Mouse (Mus musculus): ENCODE data around the gene Lrmda. TPM values are rescaled to one million over a fixed set of nuclear protein-coding genes. Genes with fewer than 3 reads are reported as not detected.

Gene Lrmda
- total RNA-seq, 2 experiments from 2014 or later: 0.76 to 1.0 TPM

DNA sequence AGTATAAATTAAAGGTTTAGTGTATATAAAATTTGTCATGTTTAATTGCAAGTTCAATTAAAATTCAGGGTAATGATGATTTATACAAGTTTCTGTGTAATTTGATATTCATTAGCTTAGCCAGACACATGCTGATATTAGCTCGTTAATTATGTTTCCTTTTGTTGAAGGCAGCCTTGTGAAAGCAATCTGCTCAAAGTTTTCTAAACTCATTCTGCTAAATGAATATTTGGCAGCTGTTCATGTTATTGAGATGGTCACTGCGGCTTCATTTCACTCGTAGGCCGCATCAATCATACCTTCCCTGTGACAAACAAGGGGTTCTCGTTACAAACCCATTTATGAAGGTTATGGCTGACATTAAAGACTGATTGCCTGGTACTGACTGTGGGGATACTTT, 423.2 kb downstream of the Lrmda start:
- DNase-seq: no peak
- intact Hi-C loops (cut with DNase I): no loop called here

DNA sequence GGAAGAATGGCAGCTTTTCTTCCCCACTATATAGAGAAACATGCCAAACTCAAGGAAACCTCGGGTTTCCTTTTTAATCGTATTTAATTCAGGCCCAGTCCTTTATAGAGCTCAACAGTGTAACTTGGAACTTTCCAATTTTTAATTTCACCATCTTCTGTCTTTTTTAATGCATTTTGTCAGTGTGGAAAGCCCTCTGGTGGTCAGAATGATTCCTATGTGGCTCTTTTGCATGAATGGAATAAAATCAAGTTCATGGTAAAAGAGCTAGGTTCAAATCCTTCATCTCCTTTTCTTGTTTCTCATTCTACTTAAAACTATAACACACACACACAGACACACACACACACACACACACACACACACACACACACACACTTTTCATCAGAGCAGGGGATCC, 425.0 kb downstream of the Lrmda start:
- no peak for DNase-seq
- intact Hi-C loops (cut with DNase I): no loop called here

GRCm38 (mm10) chr14:22445161-22445821, 425.8 kb downstream of the Lrmda start:
- DNase-seq: peak in 1 of 2 experiments; percentile 19

GRCm38 (mm10) chr14:22445841-22446570, 426.5 kb downstream of the Lrmda start:
- DNase-seq: no peak

More at GRCm38 (mm10) chr14:22445161-22445821, 425.8 kb downstream of the Lrmda start:
- intact Hi-C loops (cut with DNase I): loop anchor here (5.0 kb wide), 1 partner anchor 458 kb away; the partner anchor contains the start of gene Zfp503

GRCm38 (mm10) chr14:22451603-22452002, 432.1 kb downstream of the Lrmda start:
- intact Hi-C loops (cut with DNase I): no loop called here

More at GRCm38 (mm10) chr14:22445841-22446570, 426.5 kb downstream of the Lrmda start:
- intact Hi-C loops (cut with DNase I): loop anchor here (5.0 kb wide), 1 partner anchor 459 kb away; the partner anchor contains the start of gene Zfp503

GRCm38 (mm10) chr14:22464314-22464713, 444.8 kb downstream of the Lrmda start:
- no peak for DNase-seq
- intact Hi-C loops (cut with DNase I): no loop called here

More at GRCm38 (mm10) chr14:22451603-22452002, 432.1 kb downstream of the Lrmda start:
- no peak for DNase-seq

GRCm38 (mm10) chr14:22471041-22471440, 451.5 kb downstream of the Lrmda start:
- intact Hi-C loops (cut with DNase I): no loop called here
- no peak for DNase-seq

DNA sequence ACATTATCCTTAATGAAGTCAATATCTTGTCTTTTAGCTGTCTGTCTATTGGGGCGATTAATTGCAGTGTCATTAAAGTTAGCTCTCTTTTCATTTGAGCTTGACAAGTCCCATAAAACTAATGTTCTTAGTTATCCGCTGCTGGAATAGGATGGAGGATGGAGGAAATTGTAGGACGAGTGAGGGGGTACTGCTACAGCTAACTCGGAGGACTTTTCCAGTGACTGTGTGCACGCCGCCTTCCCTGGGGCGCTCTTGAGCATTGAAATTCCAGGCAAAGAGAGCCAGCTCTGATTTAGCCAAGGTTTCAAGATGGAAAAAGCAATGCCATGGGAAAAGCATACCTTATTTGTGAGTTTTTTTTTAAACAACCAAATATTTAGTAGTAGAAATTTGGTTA, 453.9 kb downstream of the Lrmda start:
- no peak for DNase-seq
- intact Hi-C loops (cut with DNase I): no loop called here

DNA sequence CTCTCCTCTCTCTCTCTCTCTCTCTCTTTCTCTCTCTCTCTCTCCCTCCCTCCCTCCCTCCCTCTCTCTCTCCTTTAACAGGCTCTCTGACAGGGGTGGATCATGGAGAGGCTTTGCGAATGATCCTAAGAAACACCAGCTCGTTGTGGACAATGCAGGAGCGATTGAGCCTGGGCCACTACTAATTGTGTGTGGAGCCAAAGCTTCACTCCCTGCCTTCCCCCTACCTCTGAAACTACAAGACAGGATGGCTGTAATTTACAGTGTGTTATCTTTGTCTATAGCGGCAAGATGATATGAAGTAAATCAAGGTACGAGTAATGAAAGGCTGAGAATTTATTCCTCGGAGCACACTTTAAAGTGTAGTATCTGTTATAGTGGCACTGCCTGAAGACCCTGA, 454.5 kb downstream of the Lrmda start:
- intact Hi-C loops (cut with DNase I): no loop called here
- DNase-seq: no peak

- DNase-seq: no peak
- intact Hi-C loops (cut with DNase I): no loop called here
Observed at GRCm38 (mm10) chr14:22493326-22493725, 473.8 kb downstream of the Lrmda start.

- intact Hi-C loops (cut with DNase I): no loop called here
- DNase-seq: no peak
Observed at GRCm38 (mm10) chr14:22494290-22494689, 474.8 kb downstream of the Lrmda start.

DNA sequence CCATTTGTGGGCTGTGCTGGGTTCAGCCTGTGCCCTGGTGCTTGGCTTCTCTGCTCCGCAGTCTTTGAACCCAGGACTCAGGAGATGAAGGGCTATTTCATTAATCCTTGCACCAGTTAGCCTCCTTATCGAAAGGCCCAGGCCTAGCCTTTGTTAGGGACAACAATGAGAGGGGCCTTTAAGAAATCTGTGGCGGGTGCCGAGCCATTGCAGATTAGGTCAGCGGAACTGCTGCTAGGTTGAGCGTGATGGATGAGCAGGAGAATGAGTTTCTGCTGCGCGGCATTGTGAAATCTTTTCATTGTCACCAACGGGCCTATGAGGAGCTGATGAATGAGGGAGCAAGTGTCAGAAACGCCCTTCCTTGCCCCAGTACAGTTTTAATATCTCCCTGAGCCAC, 475.4 kb downstream of the Lrmda start:
- intact Hi-C loops (cut with DNase I): no loop called here
- no peak for DNase-seq

GRCm38 (mm10) chr14:22495286-22495685, 475.8 kb downstream of the Lrmda start:
- intact Hi-C loops (cut with DNase I): no loop called here

GRCm38 (mm10) chr14:22497636-22498131, 478.2 kb downstream of the Lrmda start:
- no peak for DNase-seq
- intact Hi-C loops (cut with DNase I): no loop called here

More at GRCm38 (mm10) chr14:22495286-22495685, 475.8 kb downstream of the Lrmda start:
- DNase-seq: no peak

GRCm38 (mm10) chr14:22509747-22510530, 490.4 kb downstream of the Lrmda start:
- intact Hi-C loops (cut with DNase I): no loop called here
- no peak for DNase-seq

- intact Hi-C loops (cut with DNase I): no loop called here
- no peak for DNase-seq
Observed at GRCm38 (mm10) chr14:22510531-22510785, 490.9 kb downstream of the Lrmda start.

DNA sequence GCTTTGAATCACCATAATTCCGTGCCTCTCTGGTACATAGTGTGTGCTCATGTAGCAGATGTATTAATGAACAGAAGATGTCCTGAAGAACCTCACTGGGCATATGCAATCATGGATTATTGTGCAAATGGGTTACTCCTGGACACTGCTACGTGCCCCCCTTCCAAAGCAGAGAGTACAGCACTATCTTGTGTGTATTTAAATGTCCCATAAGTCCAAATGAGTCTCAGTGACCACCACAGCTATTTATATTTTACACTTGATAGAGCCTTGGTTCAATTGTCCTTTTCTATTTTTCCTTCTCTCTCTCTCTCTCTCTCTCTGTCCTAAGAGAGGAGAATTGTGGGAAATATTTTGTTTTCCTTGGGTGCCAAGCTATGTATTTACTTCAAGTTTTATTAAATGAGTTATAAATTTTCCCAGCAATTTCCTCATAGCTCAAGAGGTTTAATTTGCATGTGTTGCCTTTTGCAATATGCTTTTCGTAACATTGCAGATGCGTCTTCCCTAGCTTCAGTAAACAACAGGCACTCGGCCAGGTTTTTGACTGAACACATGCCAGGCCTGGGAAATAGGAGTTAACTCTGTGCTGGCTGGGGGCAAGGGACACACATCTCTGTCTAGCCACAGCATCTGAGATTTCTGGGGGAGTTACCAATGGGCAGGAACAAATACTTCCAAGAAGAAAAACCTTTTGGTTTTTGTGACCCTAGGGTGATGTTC, 495.0 kb downstream of the Lrmda start:
- intact Hi-C loops (cut with DNase I): no loop called here
- peak in 1 of 2 experiments; percentile 12 for DNase-seq

GRCm38 (mm10) chr14:22530706-22531105, 511.2 kb downstream of the Lrmda start:
- intact Hi-C loops (cut with DNase I): no loop called here
- no peak for DNase-seq

DNA sequence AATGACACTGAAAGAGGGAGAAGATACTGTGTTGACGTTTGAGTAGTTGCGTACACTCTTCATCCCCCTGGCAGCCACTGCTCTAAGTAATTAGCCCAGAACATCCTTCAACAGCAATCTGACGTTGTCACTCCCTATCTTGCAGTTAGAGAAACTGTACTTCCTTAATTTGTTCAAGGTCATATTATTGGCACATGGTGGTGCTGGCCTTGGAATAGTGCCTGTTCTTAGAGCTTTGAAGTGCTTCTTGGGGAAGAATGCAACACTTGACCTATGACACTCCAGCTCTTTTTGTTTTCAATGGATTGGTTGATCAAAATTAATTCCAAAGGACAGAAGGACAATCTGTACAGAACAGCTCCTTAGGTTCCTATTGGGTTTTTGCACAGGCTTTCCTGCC, 514.0 kb downstream of the Lrmda start:
- intact Hi-C loops (cut with DNase I): no loop called here
- DNase-seq: no peak

DNA sequence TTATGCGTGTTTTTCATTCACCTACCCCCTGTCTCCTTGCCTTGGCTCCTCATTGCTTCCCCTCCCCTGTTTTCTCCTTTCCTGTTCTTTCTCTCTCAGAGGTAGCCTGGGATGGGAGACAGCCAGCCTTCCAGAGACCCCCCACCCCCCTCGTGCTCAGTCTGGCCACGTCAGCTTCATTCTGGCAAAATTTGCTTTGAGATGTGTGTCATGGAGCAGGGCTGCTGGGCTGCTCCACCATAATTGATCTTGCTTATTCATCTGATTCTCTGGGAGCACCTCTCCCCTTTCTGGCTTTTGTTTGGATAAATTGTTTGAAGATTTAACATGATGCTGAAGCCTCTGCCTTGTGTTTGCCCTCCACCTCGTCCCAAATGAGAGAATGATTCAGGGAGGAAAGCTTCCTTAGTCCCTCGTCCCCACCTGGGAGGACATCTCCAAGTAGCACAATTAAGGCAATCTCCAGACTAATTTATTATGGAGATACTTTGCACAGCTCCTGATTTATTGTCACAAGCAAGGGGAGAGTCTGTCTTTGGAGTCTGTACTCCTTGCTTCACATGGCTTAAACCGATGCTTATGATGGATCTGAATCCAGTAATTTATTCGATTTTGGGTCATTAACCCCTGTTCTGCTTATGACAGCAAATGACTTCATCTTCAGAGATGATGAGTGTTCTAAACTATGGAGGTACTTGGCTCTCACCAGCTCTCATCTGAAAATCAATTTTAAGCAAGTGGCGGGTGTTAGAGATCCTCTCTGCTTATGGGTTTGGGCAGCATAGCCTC, 526.6 kb downstream of the Lrmda start:
- intact Hi-C loops (cut with DNase I): no loop called here
- DNase-seq: no peak

Data from heart, postnatal 14 days (tissue).